Mouse (Mus musculus) embryonic stem cell, embryonic (primary cell): Measurements from ENCODE around the gene Oard1.

ENCODE experiments used
- CTCF ChIA-PET, 4 experiments: fragments of 300-600 bp in 2 of 4; fragments of 350-600 bp in 2 of 4; sonication (Branson Sonifier 250); formaldehyde crosslinking; loops; one replicate each; lab custom pipeline; 2022; ENCODE audit warnings: inconsistent platforms in 2 of 4; lab: Charles Lee
- POLR2A ChIA-PET, 4 experiments: fragments of 300-600 bp in 2 of 4; fragments of 350-600 bp in 2 of 4; sonication (Branson Sonifier 250); formaldehyde crosslinking; loops; one replicate each; lab custom pipeline; 2022; ENCODE audit warnings: antibody characterized with exemption in 4 of 4, inconsistent platforms in 1 of 4; lab: Charles Lee

Gene Oard1

DNA sequence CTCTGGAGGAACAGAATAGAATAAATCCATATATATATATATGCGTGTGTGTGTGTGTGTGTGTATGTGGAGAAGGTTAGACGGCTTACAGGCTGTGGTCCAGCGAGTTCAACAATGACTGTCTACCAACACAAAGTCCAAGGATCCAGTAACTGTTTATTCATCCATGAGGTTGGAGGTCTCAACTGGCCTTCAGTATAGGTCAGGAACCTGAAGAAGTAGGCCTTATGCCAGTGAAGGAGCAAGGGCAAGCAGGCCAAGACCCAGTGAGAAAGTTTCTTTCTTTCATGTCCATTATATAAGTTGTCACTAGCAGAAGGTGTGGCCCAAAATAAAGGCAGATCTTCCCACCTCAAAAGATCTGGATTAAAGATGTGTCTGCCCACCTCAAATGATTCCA lies 7.1 kb upstream of the Oard1 start:
- CTCF ChIA-PET: no interaction called here
- POLR2A ChIA-PET: no interaction called here

DNA sequence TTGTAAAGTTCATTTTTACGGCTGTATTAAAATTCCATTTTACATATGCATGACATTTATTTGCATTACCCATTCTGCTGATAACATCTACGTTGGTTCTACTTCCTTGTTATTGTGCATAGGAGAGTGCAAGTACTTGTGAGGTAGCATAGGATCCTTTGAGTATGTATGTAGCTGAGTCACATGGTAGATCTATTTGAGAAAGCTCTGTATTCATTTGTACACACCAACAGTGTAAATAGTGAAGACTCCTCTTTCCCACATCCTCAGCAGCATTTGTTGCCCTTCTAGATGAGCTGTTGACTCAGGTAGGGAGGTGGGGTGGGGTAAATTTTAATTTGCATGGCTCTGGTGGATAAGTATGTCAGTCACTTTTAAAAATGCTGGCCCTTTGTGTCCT lies 6.0 kb upstream of the Oard1 start:
- CTCF ChIA-PET: no interaction called here
- POLR2A ChIA-PET: no interaction called here

DNA sequence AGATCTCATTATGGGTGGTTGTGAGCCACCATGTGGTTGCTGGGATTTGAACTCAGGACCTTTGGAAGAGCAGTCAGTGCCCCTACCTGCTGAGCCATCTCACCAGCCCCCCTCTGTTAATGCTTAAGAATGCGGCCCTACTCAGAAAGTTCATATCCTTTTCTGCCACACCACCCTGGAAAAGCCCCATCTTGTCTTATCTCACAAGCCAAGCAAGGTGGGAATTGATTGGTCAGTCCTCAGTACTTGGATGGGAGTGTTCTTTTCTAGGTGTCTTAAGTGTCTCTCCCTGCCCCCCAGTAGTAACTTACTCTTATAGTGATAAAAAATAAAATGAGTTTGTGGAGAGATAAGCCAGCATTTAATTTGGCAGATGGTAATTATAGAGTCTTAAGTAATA lies 5.1 kb upstream of the Oard1 start:
- POLR2A ChIA-PET: interaction anchor here in 1 of 4 experiments (0.5 kb wide), 1 partner anchor 38 kb away, joined by 7 read pairs; no protein-coding TSS in a partner anchor
- CTCF ChIA-PET: no interaction called here

DNA sequence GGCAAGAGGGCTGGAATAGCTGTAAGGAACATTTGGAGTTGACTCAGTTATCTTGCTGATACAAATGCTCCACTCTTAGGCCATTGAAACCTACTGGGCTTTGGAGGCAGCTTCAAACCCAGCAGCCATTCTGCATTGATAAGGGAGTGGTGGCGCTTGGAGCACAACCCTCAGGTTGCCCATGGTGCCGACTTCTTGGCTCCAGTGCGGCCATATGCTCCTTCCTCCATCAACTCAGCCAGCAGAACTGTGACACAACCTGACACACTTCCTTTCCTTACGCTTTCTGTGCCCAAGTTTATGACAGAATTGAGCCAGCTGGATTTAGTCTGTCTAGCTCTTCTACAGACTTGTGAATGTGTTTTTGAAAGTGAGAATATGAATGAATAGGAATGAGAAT lies 2.7 kb upstream of the Oard1 start:
- POLR2A ChIA-PET: interaction anchor here in 3 of 4 experiments (0.6 to 3.1 kb wide), 9 partner anchors 8 to 204 kb away, joined by 3 to 13 read pairs (median 5); partner anchors contain the start of gene Unc5cl (in 1 of the 3)
- CTCF ChIA-PET: no interaction called here

DNA sequence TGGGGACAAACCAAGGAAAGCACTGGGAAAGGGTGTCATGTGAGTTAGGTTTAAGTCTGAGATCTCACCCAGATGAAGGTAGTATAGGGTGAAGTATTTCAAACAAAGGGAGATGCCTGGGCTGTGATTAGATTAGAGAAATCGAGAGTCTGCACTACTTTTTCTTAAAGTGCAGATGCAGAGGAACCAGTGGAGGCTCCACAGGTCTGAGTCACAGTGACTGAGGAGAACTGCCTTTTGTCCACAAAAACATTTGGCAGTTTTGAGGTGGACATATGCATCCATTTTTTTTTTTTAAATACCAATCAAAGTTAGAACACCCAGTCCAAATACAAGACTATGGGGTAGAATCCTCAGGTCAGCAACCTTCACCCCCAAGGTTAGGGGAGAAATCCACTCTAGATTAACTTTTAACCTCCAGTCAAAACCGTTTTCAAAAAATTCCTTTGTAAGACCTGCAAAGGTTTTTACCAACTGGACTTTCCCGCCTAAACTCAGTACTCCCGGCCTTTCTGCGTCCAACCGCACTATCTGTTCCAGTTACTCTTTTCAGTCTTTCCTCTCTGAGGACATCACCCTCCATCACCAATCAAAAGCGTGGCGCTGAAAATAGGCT lies 1.8 kb upstream of the Oard1 start:
- ChIA-PET POLR2A (interaction anchor here in 3 of 4 experiments (0.6 to 5.7 kb wide), 17 partner anchors 8 to 742 kb away, joined by 3 to 45 read pairs (median 5); partner anchors contain the start of genes Apobec2 (in 1 of the 3) and Unc5cl (in 1 of the 3)), CTCF (interaction anchor here in 1 of 4 experiments (0.6 kb wide), 1 partner anchor 187 kb away, joined by 4 read pairs; no protein-coding TSS in a partner anchor)

DNA sequence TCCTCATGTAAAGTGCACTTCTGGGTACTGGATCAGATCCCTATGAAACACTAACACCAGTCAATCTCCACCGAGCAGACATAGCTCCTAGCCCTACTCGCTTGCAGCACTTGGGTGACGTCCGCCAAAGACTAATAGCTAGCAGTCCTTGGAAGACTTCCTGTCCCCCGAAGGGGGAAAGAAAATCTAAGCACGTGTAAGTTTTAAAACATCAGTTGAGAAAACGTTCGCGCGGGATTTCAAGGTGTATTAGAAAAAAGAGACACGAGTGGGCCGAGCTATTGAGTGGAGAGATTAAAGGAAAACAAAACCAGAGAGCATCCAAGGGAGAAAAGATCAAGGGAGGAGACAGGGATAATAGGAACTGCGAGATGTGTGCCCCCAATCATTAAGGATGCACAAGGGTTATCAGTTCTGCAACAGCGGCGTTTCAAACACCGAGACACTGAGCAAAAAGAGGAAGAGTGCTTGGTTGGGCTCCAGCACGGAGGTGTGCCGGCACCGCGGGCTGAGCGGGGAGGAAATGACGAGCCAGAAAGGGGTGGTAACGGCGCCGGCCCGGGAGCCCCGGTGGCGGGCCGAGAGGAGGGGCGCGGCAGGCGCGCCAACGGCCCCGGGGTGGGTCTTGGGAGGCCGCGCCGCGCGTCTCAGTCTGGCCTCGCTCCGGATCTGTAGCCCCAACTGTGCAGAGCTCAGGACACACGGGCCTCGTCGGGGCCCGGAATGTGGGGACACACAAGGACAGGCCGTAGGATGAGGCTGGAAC lies 1.1 kb upstream of the Oard1 start:
- CTCF ChIA-PET: interaction anchor here in 2 of 4 experiments (0.6 to 1.5 kb wide), 2 partner anchors 45 to 187 kb away, joined by 4 read pairs; no protein-coding TSS in a partner anchor
- POLR2A ChIA-PET: interaction anchor here in 3 of 4 experiments (0.5 to 5.7 kb wide), 22 partner anchors 8 to 743 kb away, joined by 3 to 45 read pairs (median 4); partner anchors contain the start of genes Apobec2 (in 1 of the 3) and Unc5cl (in 1 of the 3)

DNA sequence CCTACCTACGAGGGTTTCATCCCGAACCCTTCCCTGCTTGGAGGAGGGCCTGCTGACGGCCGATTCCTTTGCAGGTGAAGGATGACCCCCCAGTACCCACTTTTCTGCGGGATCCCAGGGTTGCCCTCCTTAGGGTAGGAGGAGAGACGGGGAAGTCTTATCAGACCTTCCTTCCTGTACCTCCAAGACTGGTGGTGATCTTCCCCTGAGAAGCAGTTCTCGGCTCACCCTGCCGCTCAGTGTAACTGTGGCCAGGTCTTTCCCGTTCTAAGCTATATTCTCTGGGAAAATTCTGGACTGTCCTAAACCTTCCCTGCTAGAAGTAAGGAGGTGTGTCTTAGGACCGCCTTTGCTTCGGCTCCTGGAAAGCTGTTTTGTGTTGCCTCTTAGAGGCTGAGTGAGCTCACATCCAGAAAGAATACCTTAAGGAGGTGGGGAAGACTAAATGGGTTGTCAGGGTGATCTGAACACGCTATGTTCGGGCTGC lies 528 bp downstream of the Oard1 start:
- ChIA-PET POLR2A (interaction anchor here in 3 of 4 experiments (0.6 to 5.7 kb wide), 34 partner anchors 8 to 815 kb away, joined by 3 to 45 read pairs (median 4); partner anchors contain the start of gene Apobec2 (in 1 of the 3)), CTCF (interaction anchor here in 2 of 4 experiments (1.0 to 1.5 kb wide), 4 partner anchors 24 to 309 kb away, joined by 4 to 6 read pairs (median 4); no protein-coding TSS in a partner anchor)

DNA sequence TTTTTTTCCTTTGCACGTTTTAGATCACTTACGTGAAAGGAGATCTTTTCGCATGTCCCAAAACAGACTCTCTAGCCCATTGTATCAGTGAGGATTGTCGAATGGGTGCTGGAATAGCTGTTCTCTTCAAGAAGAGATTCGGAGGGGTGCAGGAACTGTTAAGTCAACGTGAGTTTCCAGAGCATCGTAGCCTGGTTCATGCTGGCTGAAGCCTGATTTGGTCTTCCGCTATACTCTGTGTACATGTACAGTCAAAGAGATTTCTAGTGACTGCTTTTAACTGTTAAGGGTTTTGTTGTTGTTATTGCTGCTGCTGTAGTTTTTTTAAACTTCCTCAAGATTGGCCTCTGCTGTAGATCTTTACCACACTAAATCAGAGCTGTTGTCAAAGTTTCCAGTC lies 1.4 kb downstream of the Oard1 start:
- ChIA-PET POLR2A (interaction anchor here in 3 of 4 experiments (0.7 to 5.7 kb wide), 16 partner anchors 9 to 796 kb away, joined by 3 to 45 read pairs (median 3); partner anchors contain the start of gene Apobec2 (in 1 of the 3)), CTCF (interaction anchor here in 2 of 4 experiments (0.7 kb wide), 2 partner anchors 21 to 123 kb away, joined by 3 read pairs; partner anchors contain the start of gene Apobec2 (in 1 of the 2))

DNA sequence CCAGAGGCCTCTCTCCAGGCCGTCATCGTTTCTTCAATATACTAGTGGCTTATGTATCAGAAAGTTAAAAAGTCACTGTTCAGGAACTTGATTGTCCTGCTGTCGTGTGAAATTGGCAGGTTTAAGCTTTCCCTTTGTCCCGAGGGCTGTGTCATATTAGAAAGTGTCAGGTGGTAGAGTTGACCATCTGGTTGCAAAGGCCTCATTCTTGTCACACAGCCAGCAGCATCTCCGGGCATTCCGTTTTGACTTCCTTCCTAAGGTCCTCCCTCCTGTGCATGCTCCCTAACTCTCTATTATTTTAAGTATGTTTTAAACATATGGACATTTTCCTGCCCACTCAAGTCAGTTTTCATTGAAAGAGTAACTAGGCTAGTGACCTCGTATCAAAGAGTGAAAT lies 6.2 kb downstream of the Oard1 start:
- ChIA-PET POLR2A (interaction anchor here in 3 of 4 experiments (0.5 to 1.4 kb wide), 6 partner anchors 10 to 704 kb away, joined by 3 to 9 read pairs (median 3); partner anchors contain the start of gene Apobec2 (in 1 of the 3)), CTCF (interaction anchor here in 2 of 4 experiments (0.6 to 1.0 kb wide), 2 partner anchors 18 to 200 kb away, joined by 3 to 23 read pairs; no protein-coding TSS in a partner anchor)

DNA sequence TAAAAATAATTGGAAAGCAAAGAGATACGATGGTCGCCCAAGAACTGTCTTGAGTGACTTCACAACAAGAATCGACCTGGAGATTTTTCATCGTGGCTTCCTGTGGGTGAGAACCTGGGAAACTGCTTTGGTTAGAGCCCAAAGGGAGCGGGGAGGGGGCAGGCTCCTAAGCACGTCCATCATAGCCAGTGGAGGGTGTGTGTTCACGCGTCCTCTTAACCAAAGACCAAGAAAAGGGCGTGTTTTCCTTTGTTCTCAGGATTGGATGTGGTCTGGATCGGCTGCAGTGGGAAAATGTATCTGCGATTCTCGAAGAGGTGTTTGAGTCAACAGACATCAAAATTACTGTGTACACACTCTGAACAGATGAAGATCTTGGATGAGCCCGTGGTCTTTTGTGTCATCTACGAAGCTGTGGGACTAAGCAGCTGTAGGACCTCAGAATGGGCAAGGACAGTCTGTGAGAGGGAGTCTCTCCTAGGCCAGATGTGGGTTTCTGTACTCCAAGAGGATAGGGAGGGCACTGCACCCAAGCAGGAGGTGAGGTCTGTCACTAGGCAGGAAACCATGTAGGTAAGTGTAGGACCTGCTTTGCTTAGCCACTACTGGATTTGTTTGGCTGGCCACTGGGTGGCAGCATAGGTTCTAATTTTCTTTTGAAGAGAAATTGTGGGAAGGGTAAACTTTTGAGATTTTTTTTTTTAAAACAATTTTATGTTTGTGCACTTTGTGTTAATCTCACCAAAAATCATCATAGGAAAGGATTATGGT lies 6.8 kb downstream of the Oard1 start:
- CTCF ChIA-PET: interaction anchor here in 1 of 4 experiments (0.6 kb wide), 1 partner anchor 326 kb away, joined by 5 read pairs; no protein-coding TSS in a partner anchor
- POLR2A ChIA-PET: interaction anchor here in 2 of 4 experiments (0.5 to 0.6 kb wide), 2 partner anchors 231 to 705 kb away, joined by 3 read pairs; no protein-coding TSS in a partner anchor

DNA sequence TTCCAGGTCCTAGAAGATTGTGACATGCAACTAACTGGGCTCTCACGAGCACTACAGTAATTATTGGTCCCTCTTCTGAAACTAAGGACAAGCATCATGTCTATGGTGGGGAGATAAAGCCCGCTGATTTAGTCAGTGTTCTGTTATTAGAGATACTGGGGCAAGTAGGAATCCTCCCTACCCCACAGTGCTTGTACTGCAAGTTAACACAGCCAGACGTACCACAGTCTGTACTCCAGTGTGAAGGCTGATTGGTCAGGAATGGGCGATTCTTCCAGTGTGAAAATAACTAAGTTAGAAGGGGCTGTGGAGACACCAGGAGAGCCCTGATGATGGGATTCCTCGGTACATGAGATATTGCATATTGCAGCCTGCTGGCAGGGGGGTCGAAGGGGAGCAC lies 7.7 kb downstream of the Oard1 start:
- POLR2A ChIA-PET: interaction anchor here in 3 of 4 experiments (0.6 to 2.3 kb wide), 3 partner anchors 11 to 176 kb away, joined by 5 to 9 read pairs (median 7); no protein-coding TSS in a partner anchor
- CTCF ChIA-PET: no interaction called here

DNA sequence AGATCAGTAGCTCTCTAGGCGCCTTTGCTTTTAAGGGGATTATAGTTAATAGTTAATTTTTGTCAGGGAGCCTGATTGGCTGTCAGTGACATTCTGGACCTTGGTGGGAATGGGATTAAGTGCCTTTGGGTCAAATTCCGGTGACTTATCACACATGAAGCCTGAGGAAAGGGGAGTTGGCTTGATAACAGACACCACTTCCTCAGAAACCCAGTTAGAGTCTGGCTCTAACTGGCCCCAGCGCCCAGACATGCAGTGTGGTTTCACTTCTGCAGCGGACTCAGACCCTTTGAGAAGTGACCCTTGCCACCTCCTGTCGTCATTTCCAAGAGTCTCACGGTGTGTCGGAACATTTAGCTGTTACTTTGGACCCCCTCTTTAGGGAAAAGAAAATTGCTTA lies 8.4 kb downstream of the Oard1 start:
- CTCF ChIA-PET: no interaction called here
- POLR2A ChIA-PET: interaction anchor here in 3 of 4 experiments (0.5 to 2.3 kb wide), 7 partner anchors 10 to 852 kb away, joined by 3 to 9 read pairs (median 5); no protein-coding TSS in a partner anchor

DNA sequence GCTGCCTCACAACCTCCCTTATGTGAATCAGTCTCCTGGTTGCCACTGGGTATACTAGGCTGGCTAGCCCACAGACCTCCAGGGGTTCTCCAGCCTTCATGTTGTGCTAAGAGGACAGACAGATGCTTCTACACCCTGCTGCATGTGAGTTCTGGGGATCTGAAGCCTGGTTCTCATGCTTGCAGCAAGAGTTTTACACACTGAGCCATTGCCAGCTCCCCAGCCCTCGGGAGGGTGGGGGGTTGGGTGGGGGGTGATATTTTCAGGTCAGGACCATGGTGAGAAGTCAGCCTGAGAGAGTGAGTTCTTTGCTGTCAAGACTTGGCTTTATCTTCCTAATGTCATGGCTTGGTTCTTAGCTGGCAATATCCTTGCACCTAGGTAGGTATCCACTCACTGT lies 9.0 kb downstream of the Oard1 start:
- POLR2A ChIA-PET: interaction anchor here in 3 of 4 experiments (0.5 to 2.3 kb wide), 6 partner anchors 10 to 788 kb away, joined by 3 to 9 read pairs (median 5); no protein-coding TSS in a partner anchor

DNA sequence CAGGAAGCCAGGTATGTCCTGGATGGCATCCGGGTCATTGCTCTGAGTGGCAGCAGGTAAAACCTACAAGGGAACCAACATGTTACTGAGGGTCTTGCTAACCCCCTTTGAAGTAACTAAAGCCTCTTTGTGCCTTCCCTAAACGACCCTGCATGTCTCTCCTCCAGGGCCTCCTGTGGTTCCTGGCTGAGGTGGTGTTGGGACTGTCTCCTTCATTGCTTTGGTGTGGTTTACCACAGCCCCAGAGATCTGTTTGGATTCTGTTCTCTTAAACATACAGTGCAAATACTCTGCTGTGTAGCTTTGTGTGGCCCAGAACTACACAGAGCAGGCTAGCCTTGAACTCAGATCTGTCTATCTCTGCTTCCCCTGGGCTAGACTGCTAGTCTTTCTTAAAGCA lies 9.8 kb downstream of the Oard1 start:
- CTCF ChIA-PET: no interaction called here
- POLR2A ChIA-PET: interaction anchor here in 1 of 4 experiments (1.5 to 2.3 kb wide), 2 partner anchors 9 to 14 kb away, joined by 6 to 7 read pairs; no protein-coding TSS in a partner anchor

More for the DNA sequence above, 9.0 kb downstream of the Oard1 start:
- CTCF ChIA-PET: no interaction called here

DNA sequence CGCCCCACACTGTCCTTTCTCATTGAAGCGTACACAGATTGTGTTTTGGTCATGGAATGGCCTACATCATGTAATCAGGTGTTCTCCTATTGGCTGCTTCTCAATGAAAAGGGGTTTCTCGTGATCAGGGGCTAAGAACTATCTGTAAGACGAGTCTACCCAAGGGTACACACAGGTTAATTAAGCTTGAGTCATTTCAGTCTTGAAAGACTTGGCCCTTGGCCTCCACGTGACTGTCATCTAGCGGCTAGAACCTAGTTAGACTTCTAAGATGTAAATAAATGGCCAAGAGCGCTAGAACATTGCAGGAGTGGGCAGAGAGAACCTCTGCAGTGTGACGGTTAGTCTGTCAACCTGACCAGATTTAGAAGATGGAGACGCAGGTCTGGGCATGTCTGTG lies 14.4 kb downstream of the Oard1 start:
- ChIA-PET POLR2A (interaction anchor here in 3 of 4 experiments (0.7 to 6.1 kb wide), 14 partner anchors 9 to 1211 kb away, joined by 3 to 45 read pairs (median 4); partner anchors contain the start of genes Nfya (in 2 of the 3) and Oard1 (in 2 of the 3)), CTCF (interaction anchor here in 3 of 4 experiments (0.6 to 0.7 kb wide), 3 partner anchors 15 to 55 kb away, joined by 4 to 15 read pairs (median 4); no protein-coding TSS in a partner anchor)

DNA sequence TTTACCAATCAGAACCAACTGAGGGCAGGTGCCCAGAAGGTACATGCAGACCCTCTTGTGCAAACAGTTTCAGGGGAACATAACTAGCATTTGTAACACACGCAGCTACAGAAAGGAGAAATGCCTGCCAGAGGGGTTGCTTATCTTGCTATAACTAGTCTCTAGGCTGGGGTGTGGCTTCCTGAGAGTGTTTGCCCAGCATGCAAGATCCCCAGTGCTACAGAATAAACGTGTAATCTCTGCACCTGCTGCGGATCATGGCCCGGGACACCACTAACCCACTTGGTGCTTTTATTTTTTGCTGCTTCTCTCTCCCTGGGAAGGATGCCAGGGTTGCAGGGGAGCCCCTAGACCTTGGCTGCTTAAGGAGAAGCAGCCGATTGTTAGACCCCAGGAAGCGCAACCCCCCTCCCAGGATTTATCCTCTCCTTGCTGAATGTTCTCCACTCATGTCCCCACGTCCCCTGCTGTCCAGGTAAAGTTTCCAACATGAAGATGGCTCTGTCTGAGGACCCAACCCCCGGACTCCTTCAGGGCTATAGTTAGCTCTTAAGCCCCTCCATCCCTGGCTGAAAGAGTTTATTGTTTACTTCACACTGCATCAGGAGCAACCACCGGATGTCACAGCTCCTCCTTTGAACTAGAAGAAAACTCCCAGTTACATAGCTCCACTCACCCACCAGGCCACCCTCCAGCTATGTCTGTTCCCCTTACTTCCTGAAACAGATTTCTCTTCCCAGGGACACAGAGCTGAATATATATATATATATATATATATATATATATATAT lies 16.2 kb downstream of the Oard1 start:
- CTCF ChIA-PET: interaction anchor here in 3 of 4 experiments (0.6 to 2.1 kb wide), 7 partner anchors 11 to 306 kb away, joined by 3 to 9 read pairs (median 3); no protein-coding TSS in a partner anchor
- POLR2A ChIA-PET: interaction anchor here in 3 of 4 experiments (0.6 to 6.1 kb wide), 20 partner anchors 10 to 190 kb away, joined by 3 to 45 read pairs (median 4); partner anchors contain the start of genes Nfya (in 3 of the 3) and Oard1 (in 3 of the 3)
